Mouse (Mus musculus) kidney, postnatal 25 days (tissue): ENCODE measurements around the gene Tm9sf3.
A peak's percentile ranks its signal among the peaks of the same experiment; 100 is the strongest.

Experiments
- DNase-seq, 2 experiments: peaks; one replicate each; pipeline ENCODE4 v3.0.0; 2021; ENCODE audit warnings: mixed read lengths in 2 of 2

The Tm9sf3 gene

GRCm38 (mm10) chr19:41260736-41261135, 3.1 kb downstream of the Tm9sf3 start:
- DNase-seq, result peak; percentile 38 to 68

DNA sequence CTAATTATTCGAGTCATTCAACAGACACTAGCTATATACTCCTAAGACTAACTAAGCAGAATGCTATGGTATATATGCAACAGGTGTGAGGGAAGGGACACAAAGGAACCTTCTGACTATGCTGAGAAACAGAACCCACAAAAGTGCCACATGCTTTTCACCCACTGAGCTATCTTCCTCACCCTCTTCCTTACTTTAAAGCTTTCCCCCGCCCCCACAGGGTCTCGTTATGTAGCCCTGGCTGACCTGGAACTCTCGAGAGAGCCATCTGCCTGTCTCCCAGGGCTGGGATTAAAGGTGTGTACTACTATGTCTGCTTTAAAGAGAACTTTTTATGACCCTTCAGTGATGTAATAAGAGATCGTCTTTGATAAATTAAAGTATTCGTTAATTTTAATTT, 4.5 kb downstream of the Tm9sf3 start:
- DNase-seq, result no peak

DNA sequence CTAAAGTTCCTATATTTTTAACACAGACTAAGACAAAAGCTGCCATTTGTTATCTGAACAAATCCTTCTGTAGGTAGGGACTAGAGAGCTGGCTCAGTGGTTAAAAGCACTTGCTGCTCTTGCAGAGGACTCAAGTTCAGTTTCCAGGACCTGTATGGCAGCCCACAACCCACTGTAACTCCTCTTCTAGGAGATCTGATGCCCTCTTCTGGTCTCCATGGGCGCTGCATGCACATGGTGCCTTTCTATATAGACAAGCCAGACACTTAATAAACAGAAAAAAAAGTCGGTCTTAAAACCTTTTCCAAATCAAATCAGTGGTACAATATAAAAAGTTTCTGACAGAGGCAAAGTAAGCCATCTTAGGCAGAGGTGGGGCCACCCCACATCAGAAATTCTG, 5.1 kb downstream of the Tm9sf3 start:
- peak; percentile 63 to 70 for DNase-seq

GRCm38 (mm10) chr19:41254584-41254983, 9.2 kb downstream of the Tm9sf3 start:
- DNase-seq, result no peak

GRCm38 (mm10) chr19:41248968-41249367, 14.8 kb downstream of the Tm9sf3 start:
- peak; percentile 51 to 52 for DNase-seq

GRCm38 (mm10) chr19:41248271-41248670, 15.5 kb downstream of the Tm9sf3 start:
- DNase-seq, result no peak

DNA sequence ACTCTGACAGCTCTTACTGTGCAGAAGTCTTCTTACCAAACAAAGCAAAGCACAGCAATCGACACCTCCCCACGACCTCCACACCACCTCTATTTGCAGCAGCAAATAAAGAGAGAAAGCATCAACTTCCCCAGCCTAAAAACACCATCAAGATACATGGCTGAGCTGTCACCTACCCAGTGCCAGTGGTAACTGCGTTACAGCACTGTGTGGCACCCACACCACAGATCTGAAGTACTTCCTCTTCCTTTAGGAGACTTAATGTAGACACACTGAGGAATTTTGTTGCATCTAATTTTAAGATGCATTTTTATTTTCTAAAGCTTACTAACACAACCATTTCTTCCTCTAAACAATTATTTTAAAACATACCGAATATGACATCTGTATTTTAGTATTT, 17.5 kb downstream of the Tm9sf3 start:
- DNase-seq, result no peak

- DNase-seq, result peak in 1 of 2 experiments; percentile 80
Observed at GRCm38 (mm10) chr19:41244581-41244980, 19.2 kb downstream of the Tm9sf3 start.

GRCm38 (mm10) chr19:41241997-41242396, 21.8 kb downstream of the Tm9sf3 start:
- no peak for DNase-seq

DNA sequence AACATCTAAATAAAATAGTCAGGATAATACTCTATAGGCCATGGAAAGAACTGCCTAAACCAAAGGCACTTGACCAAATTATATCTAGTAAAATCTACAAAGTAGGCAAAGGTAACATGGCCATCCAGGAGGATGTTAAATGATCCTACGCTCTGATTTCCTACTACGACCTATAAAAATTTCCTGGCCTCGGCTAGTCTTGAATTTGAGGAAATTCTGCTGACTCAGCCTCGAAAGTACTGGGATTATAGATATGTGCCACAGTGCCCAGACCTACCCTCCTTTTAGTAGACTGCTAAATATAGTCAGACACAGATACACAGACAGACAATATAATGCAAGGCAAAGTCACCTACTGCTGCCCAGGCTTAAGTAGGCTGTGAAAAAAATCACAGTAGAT, 30.1 kb downstream of the Tm9sf3 start:
- DNase-seq, result no peak

DNA sequence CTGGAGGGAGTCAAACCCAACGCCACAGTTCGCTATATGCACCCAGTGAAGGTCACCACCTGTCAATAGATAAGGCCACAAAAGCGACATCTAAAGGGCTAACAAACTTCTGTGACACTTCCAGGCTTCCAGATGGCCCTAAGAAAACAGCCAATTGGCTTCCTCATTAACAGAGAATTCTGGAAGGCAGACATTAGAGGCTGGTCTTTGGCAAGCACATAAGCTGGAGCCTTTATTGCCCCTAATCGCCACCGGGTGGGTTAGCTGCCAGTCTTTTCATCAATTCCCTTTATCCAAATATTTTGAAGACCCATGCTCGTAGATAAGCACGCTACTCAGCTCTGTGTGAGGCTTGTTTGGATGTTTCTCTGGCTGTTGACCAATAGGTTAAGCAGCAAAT, 55.5 kb downstream of the Tm9sf3 start:
- no peak for DNase-seq

GRCm38 (mm10) chr19:41206811-41207344, 56.9 kb downstream of the Tm9sf3 start, which contains the start of gene Tll2:
Gene Tll2, minus strand, starts transcription at chr19:41206835.
- peak; percentile 50 to 71 for DNase-seq

DNA sequence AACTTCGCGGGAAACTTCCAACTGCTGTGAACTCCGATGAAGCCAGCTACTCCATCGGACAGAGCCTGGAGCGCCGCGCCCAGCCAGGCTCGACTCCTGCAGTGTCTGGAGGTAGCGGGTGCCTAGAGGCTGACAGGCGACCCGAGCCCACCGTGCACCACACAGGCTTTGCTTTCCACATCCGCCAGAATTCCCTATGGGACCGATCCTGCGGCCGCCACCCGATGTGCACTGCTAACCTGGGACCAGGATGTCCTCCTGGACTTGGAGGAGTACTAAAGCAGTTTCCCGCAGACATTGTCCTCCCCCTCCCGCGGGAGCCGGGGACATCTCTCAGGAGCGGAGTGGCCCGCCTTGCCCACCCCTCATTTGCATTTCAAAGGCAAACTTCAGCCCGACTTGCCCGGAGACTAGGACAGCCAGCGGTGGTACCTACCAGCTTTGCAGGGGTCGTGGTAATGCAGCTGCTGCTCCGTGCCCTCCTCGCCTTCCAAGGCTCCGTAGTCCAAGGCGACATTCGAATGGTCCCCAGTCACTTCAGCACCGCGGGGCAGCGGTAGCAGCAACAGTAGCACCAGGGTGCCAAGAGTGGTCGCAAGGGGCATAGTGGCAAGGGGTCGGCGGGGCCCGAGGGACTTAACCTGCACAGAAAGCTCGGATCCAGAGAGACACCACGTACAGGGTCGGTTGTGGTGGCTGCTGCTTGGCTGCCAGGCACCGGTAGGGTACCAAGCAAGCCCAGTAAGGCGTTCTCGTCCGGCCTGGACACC, 57.6 kb downstream of the Tm9sf3 start:
- no peak for DNase-seq

GRCm38 (mm10) chr19:41204159-41205081, 59.4 kb downstream of the Tm9sf3 start:
- DNase-seq, result peak in 1 of 2 experiments; percentile 15

DNA sequence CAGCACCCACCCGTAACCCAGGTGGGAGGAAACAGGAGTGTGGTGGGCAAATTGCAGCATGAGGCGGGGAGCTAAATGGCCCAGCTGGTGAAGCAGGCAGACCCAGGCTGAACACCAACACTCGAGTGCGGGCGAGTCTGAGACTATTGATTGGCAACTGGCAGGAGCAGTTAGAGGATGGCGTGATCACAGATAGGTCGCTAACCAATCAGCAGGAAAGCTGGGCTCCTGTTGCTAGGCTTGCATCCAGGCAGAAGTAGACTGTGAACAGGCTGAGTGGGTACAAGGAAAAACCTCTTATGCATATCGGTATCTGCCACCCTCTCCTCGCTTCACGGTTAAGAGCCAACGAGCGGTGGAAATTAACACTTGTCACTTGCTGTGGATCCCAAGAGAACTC, 66.2 kb downstream of the Tm9sf3 start:
- DNase-seq, result no peak

DNA sequence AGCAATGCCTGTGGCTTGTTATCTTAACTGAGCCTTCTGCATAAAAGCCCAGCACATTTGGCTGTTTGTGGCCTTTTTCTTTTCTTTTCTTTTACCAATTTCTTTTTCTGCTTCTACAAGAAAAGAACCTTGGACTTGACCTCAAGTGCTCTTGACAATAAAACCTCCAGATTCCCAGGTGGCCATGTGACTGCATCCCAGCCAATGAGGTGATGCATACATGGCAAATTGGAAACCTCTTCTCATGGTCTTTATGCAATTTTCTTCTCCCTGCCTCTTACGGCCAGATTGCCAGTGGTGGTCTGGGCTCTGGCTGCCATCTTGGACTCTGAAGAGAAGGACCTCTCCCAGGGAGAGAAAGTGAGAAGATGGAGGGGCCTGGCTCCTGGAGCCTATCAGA, 70.4 kb downstream of the Tm9sf3 start:
- no peak for DNase-seq

DNA sequence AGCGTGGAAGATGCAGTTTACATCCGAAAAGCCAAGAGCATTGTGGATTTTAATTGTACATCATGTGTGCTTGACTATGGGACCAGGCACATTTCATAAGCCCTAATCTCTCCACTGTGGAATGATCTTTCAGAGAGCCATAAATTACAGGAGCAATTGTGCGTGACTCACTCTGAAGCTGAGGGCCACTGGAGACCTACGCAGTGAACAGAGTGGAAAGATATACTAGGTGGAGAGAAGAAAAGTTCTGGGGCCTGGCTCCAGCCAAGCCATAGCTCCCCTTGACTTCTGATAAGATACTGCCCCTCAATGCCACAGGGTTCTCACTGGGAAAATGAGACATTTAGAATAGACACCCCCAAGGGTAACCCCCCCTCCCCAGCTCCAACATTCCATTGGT, 70.8 kb downstream of the Tm9sf3 start:
- no peak for DNase-seq

GRCm38 (mm10) chr19:41191724-41192123, 72.1 kb downstream of the Tm9sf3 start:
- DNase-seq, result no peak

DNA sequence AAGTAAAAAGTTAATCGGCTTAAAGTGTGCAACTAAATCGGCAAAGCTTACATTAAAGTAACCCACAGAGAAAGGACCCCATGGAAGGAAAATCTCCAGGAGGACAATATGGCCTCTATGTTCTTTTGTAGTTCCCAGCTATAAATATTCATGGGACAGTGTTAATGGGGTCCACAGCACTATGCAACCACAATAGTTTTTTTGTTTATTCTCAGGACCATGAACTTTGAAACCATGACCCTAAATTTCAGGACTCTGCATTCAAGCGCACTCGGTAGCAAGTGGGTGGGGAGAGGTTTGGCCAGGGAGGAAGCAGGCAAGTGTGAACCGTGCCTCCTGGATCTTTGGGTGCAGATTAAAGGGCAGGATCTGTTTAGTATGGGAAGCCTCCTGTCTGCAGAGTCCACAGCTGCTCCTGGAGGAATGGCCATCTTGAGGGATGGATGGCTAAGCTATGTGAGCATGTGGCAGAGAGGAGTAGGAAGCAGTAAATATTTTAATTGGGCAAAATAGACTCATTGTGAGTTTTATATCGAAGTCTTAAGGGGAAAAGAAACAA, 72.8 kb downstream of the Tm9sf3 start:
- DNase-seq, result no peak

- no peak for DNase-seq
Observed at GRCm38 (mm10) chr19:41177331-41177730, 86.5 kb downstream of the Tm9sf3 start.

- no peak for DNase-seq
Observed at GRCm38 (mm10) chr19:41176881-41177280, 86.9 kb downstream of the Tm9sf3 start.

GRCm38 (mm10) chr19:41165914-41166235, 97.9 kb downstream of the Tm9sf3 start:
- no peak for DNase-seq
